Mouse (Mus musculus) thymus, adult 2 months (tissue): ENCODE results near the gene Ifngr2.

Experiments used
- CTCF ChIP-seq: fragments of 200-500 bp; IDR thresholded peaks from 2 replicates; pipeline ENCODE4 v1.5.1; 2012; ENCODE audit warnings: mild to moderate bottlenecking, control low read depth, low read length, moderate library complexity, borderline replicate concordance; ENCODE audit not compliant: control insufficient read depth, poor library complexity, insufficient read depth; ENCODE audit errors: extremely low read depth
- POLR2A ChIP-seq: fragments of 200-500 bp; IDR thresholded peaks from 2 replicates; pipeline ENCODE4 v1.6.1; 2012; ENCODE audit warnings: mild to moderate bottlenecking, low read length, control low read depth, moderate library complexity; ENCODE audit not compliant: control insufficient read depth, poor library complexity, insufficient read depth; ENCODE audit errors: extremely low read depth

- TF ChIP-seq CTCF = no peak
- no peak for TF ChIP-seq POLR2A
Measured at GRCm38 (mm10) chr16:91609501-91610245, 62.8 kb downstream of the Ifngr2 start.
